Mouse (Mus musculus) C2C12 (cell line): Measurements from ENCODE around the gene Slc22a16. TPM values are rescaled to one million over a fixed set of nuclear protein-coding genes. Genes with fewer than 3 reads are reported as not detected.

Source experiments
- H3K27me3 ChIP-seq: one replicate; pipeline ENCODE4 v1.6.1; 2011; ENCODE audit not compliant: control insufficient read depth, insufficient read depth, insufficient read length
- H3K36me3 ChIP-seq: one replicate; pipeline ENCODE4 v1.6.1; 2011; ENCODE audit not compliant: control insufficient read depth, insufficient read depth
- H3K4me3 ChIP-seq: one replicate; pipeline ENCODE4 v1.5.1; 2011; ENCODE audit warnings: mild to moderate bottlenecking, control low read depth; ENCODE audit not compliant: poor library complexity, insufficient read depth, severe bottlenecking
- H3K79me2 ChIP-seq: one replicate; pipeline ENCODE4 v1.6.1; 2011; ENCODE audit not compliant: control insufficient read depth, insufficient read depth
- H3K79me3 ChIP-seq: one replicate; pipeline ENCODE4 v1.6.1; 2011; ENCODE audit warnings: low read depth, control low read depth
- H3ac ChIP-seq: one replicate; pipeline ENCODE3; 2011; ENCODE audit warnings: low read depth; ENCODE audit not compliant: control insufficient read depth, insufficient read length
- CEBPB ChIP-seq: IDR thresholded peaks from one replicate; pipeline ENCODE4 v1.6.1; 2011; ENCODE audit warnings: low read depth, mild to moderate bottlenecking, control low read depth, moderate library complexity
- CTCF ChIP-seq: IDR thresholded peaks from one replicate; pipeline ENCODE4 v1.5.1; 2011; ENCODE audit not compliant: control insufficient read depth, insufficient read depth, insufficient read length
- FOSL1 ChIP-seq: IDR thresholded peaks from one replicate; pipeline ENCODE4 v1.8.0; 2011; ENCODE audit warnings: mild to moderate bottlenecking, low read length; ENCODE audit not compliant: poor library complexity, insufficient read depth, severe bottlenecking
- MAX ChIP-seq: IDR thresholded peaks from one replicate; pipeline ENCODE4 v1.6.1; 2011; ENCODE audit warnings: mild to moderate bottlenecking, control low read depth
- MYOD1 ChIP-seq: IDR thresholded peaks from one replicate; pipeline ENCODE4 v1.6.1; 2011; ENCODE audit warnings: low read depth; ENCODE audit not compliant: control insufficient read depth, insufficient read length
- MYOG ChIP-seq: IDR thresholded peaks from one replicate; pipeline ENCODE4 v1.6.1; 2011; ENCODE audit not compliant: control insufficient read depth, insufficient read length; ENCODE audit errors: extremely low read depth
- USF1 ChIP-seq: IDR thresholded peaks from one replicate; pipeline ENCODE4 v1.6.1; 2011; ENCODE audit warnings: low read depth, mild to moderate bottlenecking, control low read depth, moderate library complexity
- polyA plus RNA-seq: library from polyadenylated mRNA; unstranded; fragments of >200 nt; fragmentation: generic; extraction: Trizol; gene quantifications from one replicate; pipeline ENCODE4 v1.2.1, GENCODE M21; 2012; ENCODE audit warnings: missing spikeins

Gene Slc22a16
- polyA plus RNA-seq, 1 experiment: not detected

DNA sequence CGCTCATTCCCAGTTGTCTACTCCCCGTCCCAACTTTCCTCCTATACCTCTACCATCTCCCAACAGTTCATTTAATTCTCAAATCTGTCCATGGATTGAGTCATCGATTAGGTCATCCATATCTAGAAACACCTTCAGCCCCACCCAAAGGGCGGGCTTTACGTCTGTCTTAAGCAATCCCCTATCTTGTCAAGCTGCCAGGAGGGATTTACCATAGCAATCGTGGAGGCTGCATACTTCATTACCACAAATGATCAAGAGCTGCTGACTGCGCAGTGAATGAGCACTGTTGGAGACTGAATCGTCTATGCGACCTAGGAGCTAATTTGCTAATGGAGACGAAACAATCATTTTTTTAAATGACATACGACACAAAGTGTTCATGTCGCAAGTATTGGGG is 78.6 kb downstream of the Slc22a16 start:
- Histone ChIP-seq H3ac (no peak overlapping the region), H3K27me3 (no peaks in the 10 kb centered on the region), H3K4me3 (no peak overlapping the region), H3K79me2 (no peaks in the 10 kb centered on the region), H3K79me3 (no peaks in the 10 kb centered on the region), H3K36me3 (no peaks in the 10 kb centered on the region)
- peak; percentile 44 for TF ChIP-seq CEBPB
- no peak for TF ChIP-seq FOSL1
- no peak for TF ChIP-seq MAX
- TF ChIP-seq MYOG: no peak
- no peak for TF ChIP-seq USF1
- no peak for TF ChIP-seq CTCF

DNA sequence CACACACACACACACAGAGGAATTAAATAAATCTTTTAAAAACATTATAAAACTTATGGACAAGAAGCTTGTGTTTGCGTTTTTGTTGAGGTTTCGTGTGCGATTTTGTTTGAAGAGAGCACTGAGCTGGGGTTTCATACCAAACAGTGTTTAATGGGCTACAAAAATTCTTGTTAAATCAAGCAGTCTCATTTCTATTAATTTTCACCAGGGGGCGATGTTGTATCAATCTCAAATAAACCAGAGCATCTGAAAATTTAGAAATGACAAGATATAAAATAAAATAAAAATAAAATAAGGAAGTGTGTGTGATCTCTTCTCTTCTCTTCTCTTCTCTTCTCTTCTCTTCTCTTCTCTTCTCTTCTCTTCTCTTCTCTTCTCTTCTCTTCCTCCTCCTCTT is 79.5 kb downstream of the Slc22a16 start:
- no peak overlapping the region for H3K4me3 ChIP-seq
- H3K79me3 ChIP-seq: no peaks in the 10 kb centered on the region
- H3ac ChIP-seq: no peak overlapping the region
- no peaks in the 10 kb centered on the region for H3K27me3 ChIP-seq
- no peaks in the 10 kb centered on the region for H3K79me2 ChIP-seq
- no peak for TF ChIP-seq MAX
- TF ChIP-seq CTCF: no peak
- no peak for TF ChIP-seq FOSL1
- TF ChIP-seq MYOD1: no peak
- TF ChIP-seq CEBPB: no peak
- no peak for TF ChIP-seq MYOG
- TF ChIP-seq USF1: no peak
- no peaks in the 10 kb centered on the region for H3K36me3 ChIP-seq

DNA sequence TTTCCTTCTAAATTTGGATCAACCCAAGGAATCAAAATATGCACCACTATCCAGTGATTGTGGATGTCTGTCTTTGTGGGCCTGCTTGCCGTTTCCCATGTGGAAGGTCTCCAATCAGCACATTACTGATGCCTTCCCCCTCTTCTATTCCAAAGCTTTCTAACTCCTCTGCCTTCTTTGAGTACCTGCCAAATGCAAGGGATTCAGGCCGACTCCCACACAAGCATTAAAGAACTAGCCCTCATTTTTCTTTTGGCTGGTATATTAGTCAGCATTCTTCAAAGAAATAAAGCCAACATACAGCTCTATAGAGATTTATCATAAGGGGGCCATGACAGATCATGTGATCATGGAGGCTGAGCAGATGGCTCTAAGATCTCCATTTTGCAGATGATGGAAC is 81.5 kb downstream of the Slc22a16 start:
- H3K36me3 ChIP-seq: no peaks in the 10 kb centered on the region
- H3K79me2 ChIP-seq: no peaks in the 10 kb centered on the region
- no peak for TF ChIP-seq MYOD1
- TF ChIP-seq MYOG: no peak
- TF ChIP-seq FOSL1: no peak
- TF ChIP-seq CTCF: no peak
- TF ChIP-seq CEBPB: no peak
- TF ChIP-seq USF1: no peak
- TF ChIP-seq MAX: no peak
- H3K27me3 ChIP-seq: no peaks in the 10 kb centered on the region
- no peak overlapping the region for H3ac ChIP-seq
- H3K4me3 ChIP-seq: no peak overlapping the region
- H3K79me3 ChIP-seq: no peaks in the 10 kb centered on the region

Other genes starting within 250 kb of the Slc22a16 start
- gene Cdk19, start 230.8 kb upstream of the Slc22a16 start, polyA plus RNA-seq: 3.9 TPM
- gene Ddo, start 59.7 kb downstream of the Slc22a16 start, polyA plus RNA-seq: not detected
- gene Mettl24, start 112.9 kb downstream of the Slc22a16 start, polyA plus RNA-seq: 0.76 TPM